Mouse (Mus musculus) lung, postnatal 0 days (tissue): ENCODE data around the gene Galnt7. TPM values are rescaled to one million over a fixed set of nuclear protein-coding genes. Genes with fewer than 3 reads are reported as not detected.
A peak's percentile ranks its signal among the peaks of the same experiment; 100 is the strongest.

Experiments used
- ATAC-seq: fragments of 200-750 bp; cut with Nextera tagmentation; 2 replicates; pipeline ENCODE4 v1.8.0; 2017; ENCODE audit warnings: moderate library complexity
- DNase-seq: peaks from one replicate; pipeline ENCODE4 v3.0.0-alpha.2; 2016; ENCODE audit warnings: low spot score
- H3K27ac ChIP-seq: fragments of 300-500 bp; sonication (generic); 2 replicates; pipeline ENCODE4 v1.5.1; 2014; ENCODE audit warnings: antibody characterized with exemption, mild to moderate bottlenecking, low read length, mixed read lengths
- H3K27me3 ChIP-seq: fragments of 300-500 bp; sonication (generic); replicated peaks from 2 replicates; pipeline ENCODE4 v1.6.1; 2014; ENCODE audit warnings: low read length, mixed read lengths; ENCODE audit not compliant: insufficient read depth
- H3K36me3 ChIP-seq: fragments of 300-500 bp; sonication (generic); 2 replicates; pipeline ENCODE4 v1.6.1; 2014; ENCODE audit warnings: low read length, mixed read lengths; ENCODE audit not compliant: insufficient read depth
- H3K4me1 ChIP-seq: fragments of 300-500 bp; sonication (generic); 2 replicates; pipeline ENCODE4 v1.6.1; 2014; ENCODE audit warnings: antibody characterized with exemption, low read depth, low read length, mixed read lengths; ENCODE audit not compliant: insufficient read depth
- H3K4me2 ChIP-seq: fragments of 300-500 bp; sonication (generic); replicated peaks from 2 replicates; pipeline ENCODE4 v1.6.1; 2014; ENCODE audit warnings: low read depth, mild to moderate bottlenecking, low read length, moderate library complexity, mixed read lengths
- H3K4me3 ChIP-seq: fragments of 300-500 bp; sonication (generic); 2 replicates; pipeline ENCODE4 v1.5.1; 2014; ENCODE audit warnings: low read depth, low read length
- H3K9ac ChIP-seq: fragments of 300-500 bp; sonication (generic); replicated peaks from 2 replicates; pipeline ENCODE4 v1.6.1; 2014; ENCODE audit warnings: low read depth, mild to moderate bottlenecking
- H3K9me3 ChIP-seq: fragments of 300-500 bp; sonication (generic); 2 replicates; pipeline ENCODE4 v1.6.1; 2016; ENCODE audit warnings: low read length, mixed read lengths
- CTCF ChIP-seq: IDR thresholded peaks from 2 replicates; pipeline ENCODE4 v1.5.1; 2016; ENCODE audit warnings: antibody characterized with exemption, mild to moderate bottlenecking
- EP300 ChIP-seq: IDR thresholded peaks from 2 replicates; pipeline ENCODE4 v1.6.1; 2016; ENCODE audit warnings: antibody characterized with exemption, mild to moderate bottlenecking, control low read depth
- WGBS: fragments of 180-500 bp; shearing (Covaris S2); extraction: QIAGEN DNeasy Blood & Tissue Kit; methylation state at CpG from one replicate; pipeline ENCODE4 v1.1.7; 2014; 5-methylcytosine and 5-hydroxymethylcytosine counted together
- polyA plus RNA-seq: library from polyadenylated mRNA; unstranded; fragments of >200 nt; fragmentation: Nextera tagmentation; extraction: Ambion mirVana; gene quantifications from 2 replicates; pipeline ENCODE4 v1.2.1, GENCODE M21; 2015

The Galnt7 gene
- polyA plus RNA-seq, 1 experiment from 2014 or later = 5.0 TPM

GRCm38 (mm10) chr8:57654146-57654545 lies 1.3 kb upstream of the Galnt7 start:
- WGBS = 77% methylated on average over 7 of the region's 7 CpGs
- Histone ChIP-seq H3K27me3 (no peaks in the 10 kb centered on the region), H3K4me1 (no peaks in the 10 kb centered on the region), H3K36me3 (no peaks in the 10 kb centered on the region), H3K9ac (no peak overlapping the region), H3K27ac (no peak overlapping the region), H3K4me3 (no peak overlapping the region), H3K9me3 (no peaks in the 10 kb centered on the region), H3K4me2 (no peak overlapping the region)
- no peak for TF ChIP-seq CTCF
- TF ChIP-seq EP300 = no peak
- no peak for DNase-seq
- no peak for ATAC-seq

GRCm38 (mm10) chr8:57653768-57654125 lies 915 bp upstream of the Galnt7 start:
- Histone ChIP-seq H3K4me1 (no peaks in the 10 kb centered on the region), H3K27me3 (no peaks in the 10 kb centered on the region), H3K27ac (no peak overlapping the region), H3K36me3 (no peaks in the 10 kb centered on the region), H3K4me3 (0 out of 2 replicates have a peak overlapping the region, but pooled peaks have one; percentile 88), H3K9ac (no peak overlapping the region), H3K4me2 (peak overlapping the region; percentile 99), H3K9me3 (no peaks in the 10 kb centered on the region)
- TF ChIP-seq CTCF = no peak
- no peak for TF ChIP-seq EP300
- peak; percentile 10 for DNase-seq
- 19% methylated on average over 7 of the region's 7 CpGs for WGBS
- ATAC-seq = no peak

GRCm38 (mm10) chr8:57653056-57653767 lies 380 bp upstream of the Galnt7 start:
- Histone ChIP-seq H3K36me3 (no peaks in the 10 kb centered on the region), H3K4me2 (peak overlapping the region; percentile 99), H3K4me1 (no peaks in the 10 kb centered on the region), H3K4me3 (peak overlapping the region; percentile 88), H3K9me3 (no peaks in the 10 kb centered on the region), H3K27ac (peak overlapping the region; percentile 26; the same call in 1 of the 2 replicates), H3K9ac (0 out of 2 replicates have a peak overlapping the region, but pooled peaks have one; percentile 32), H3K27me3 (no peaks in the 10 kb centered on the region)
- peak; percentile 28 for ATAC-seq
- WGBS = under 1% methylated on average over 23 of the region's 38 CpGs
- TF ChIP-seq CTCF = no peak
- no peak for TF ChIP-seq EP300
- DNase-seq = peak; percentile 65

- Histone ChIP-seq H3K27ac (peak overlapping the region; percentile 90), H3K4me2 (peak overlapping the region; percentile 99), H3K36me3 (no peaks in the 10 kb centered on the region), H3K4me3 (peak overlapping the region; percentile 88), H3K4me1 (no peaks in the 10 kb centered on the region), H3K9ac (peak overlapping the region; percentile 75), H3K27me3 (no peaks in the 10 kb centered on the region), H3K9me3 (no peaks in the 10 kb centered on the region)
- TF ChIP-seq EP300 = no peak
- no peak; the same call in none of the 2 replicates for TF ChIP-seq CTCF
- DNase-seq = peak; percentile 79
- peak; percentile 89 for ATAC-seq
- 5% methylated on average over 30 of the region's 91 CpGs for WGBS
Observed at GRCm38 (mm10) chr8:57651689-57652455, 960 bp downstream of the Galnt7 start.

- no peak for ATAC-seq
- WGBS = under 1% methylated on average over 8 of the region's 8 CpGs
- TF ChIP-seq CTCF (no peak), EP300 (no peak)
Observed at GRCm38 (mm10) chr8:57651357-57651688, 1.5 kb downstream of the Galnt7 start.

GRCm38 (mm10) chr8:57650216-57650615 lies 2.6 kb downstream of the Galnt7 start:
- ATAC-seq = no peak
- no peak for DNase-seq
- 81% methylated on average over 6 of the region's 6 CpGs for WGBS

More at GRCm38 (mm10) chr8:57651357-57651688, 1.5 kb downstream of the Galnt7 start:
- Histone ChIP-seq H3K4me1 (no peaks in the 10 kb centered on the region), H3K9ac (peak overlapping the region; percentile 75; the same call in 1 of the 2 replicates), H3K27me3 (no peaks in the 10 kb centered on the region), H3K27ac (peak overlapping the region; percentile 90), H3K4me3 (peak overlapping the region; percentile 88), H3K9me3 (no peaks in the 10 kb centered on the region), H3K36me3 (no peaks in the 10 kb centered on the region), H3K4me2 (peak overlapping the region; percentile 99)
- DNase-seq = no peak

More at GRCm38 (mm10) chr8:57650216-57650615, 2.6 kb downstream of the Galnt7 start:
- H3K27me3 ChIP-seq = no peaks in the 10 kb centered on the region
- no peaks in the 10 kb centered on the region for H3K36me3 ChIP-seq
- H3K4me1 ChIP-seq = no peaks in the 10 kb centered on the region
- no peak for TF ChIP-seq CTCF
- TF ChIP-seq EP300 = no peak
- no peaks in the 10 kb centered on the region for H3K9me3 ChIP-seq
- H3K27ac ChIP-seq = no peak overlapping the region
- H3K4me2 ChIP-seq = no peak overlapping the region
- H3K4me3 ChIP-seq = no peak overlapping the region
- H3K9ac ChIP-seq = no peak overlapping the region
